Mouse (Mus musculus) left cerebral cortex, adult 9 months (tissue): Measurements from ENCODE around the gene Tmem63b.

ENCODE experiments used
- DNase-seq, 2 experiments: peaks; one replicate each; pipeline ENCODE4 v3.0.0; 2022; ENCODE audit warnings: low spot score in 2 of 2

Tmem63b gene

DNA sequence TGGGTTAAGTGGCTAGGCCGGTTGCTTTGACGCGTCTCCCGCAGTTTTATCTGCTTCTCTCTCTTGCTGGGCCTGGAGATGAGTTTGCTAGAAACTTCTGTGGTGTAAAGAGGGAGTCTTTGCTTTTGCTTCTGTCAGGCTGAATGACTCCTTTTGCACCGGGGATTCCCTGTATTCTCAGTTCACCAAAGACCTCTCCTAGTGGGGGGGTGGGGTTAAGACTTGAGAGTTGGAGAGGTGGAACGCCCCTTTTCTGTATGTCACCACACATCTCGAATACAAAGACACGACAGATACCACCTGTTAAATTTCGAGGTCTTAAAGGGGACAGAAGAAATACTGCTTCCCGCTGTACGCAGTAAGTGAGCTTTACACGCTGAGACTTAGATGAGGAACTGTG is at the start of gene Tmem63b:
TSS of gene Tmem63b (minus strand) at position 190 of the 400 bp plus-strand sequence.
- DNase-seq = no peak

DNA sequence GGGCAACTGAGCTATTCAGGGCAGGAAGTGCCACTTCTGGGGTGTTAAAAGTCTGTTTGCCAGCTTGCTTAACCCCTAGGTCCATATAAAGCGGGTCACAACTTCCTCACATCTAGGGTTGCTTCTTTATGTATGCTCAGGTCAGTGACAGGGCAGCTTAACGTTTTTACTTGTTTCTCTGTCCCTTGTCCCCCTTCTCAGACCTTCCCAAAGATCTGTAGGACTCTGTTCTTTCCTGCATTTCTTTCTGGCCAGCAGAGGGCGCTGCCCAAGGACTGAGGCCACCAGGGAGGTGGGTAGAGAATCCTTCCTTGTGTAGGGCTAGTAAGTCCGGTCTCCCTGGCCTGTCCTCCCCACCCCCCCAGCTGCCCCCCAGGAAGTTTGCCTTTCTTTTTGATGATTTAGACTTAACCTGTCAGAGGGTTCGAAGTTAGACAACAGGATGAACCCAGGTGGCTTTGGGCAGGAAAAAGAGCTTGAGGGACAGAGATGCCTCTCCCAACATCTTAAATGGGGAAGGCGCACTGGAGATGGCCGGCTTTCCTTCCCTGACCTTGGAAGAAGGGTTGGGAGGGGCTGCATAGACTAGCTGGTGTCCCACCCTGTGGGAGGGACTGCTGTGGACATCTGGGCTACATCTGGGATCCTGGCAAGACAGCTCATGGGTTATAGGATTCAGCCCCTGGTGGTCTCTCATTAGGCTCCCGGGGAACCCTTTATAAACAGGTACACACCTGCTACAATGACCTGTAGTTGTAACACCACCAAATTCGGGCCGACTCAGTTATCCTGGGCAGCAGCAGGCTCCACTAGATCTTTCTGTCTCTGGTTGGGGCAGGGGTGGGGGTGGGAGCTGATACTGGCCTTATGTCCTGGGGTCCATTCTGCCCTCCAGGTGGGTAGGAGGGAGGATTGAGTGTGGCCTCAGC is 48.9 kb upstream of the Tmem63b start:
- peak in 1 of 2 experiments; percentile 91 for DNase-seq

DNA sequence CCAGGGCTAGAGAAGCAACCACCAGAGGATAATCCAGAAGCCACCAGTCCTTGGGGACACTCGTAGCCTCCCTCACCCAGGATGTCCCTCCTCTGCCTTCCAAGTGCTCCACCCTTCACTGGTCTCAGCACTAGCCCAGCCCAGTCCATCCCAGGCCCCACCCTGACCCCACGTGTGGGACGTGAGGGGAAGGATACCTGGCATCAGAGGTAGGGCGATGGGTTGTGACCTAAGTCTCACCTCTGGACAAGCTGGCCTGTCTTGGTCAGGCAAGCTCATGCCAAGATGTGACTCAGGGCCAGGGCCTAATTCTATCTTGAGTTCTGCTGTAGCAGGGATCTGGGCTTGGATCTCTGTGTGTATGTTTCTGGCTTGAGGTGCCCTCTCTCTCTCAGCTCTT is 48.2 kb upstream of the Tmem63b start:
- DNase-seq = no peak

- DNase-seq = no peak
Measured at GRCm38 (mm10) chr17:45734333-45734732, 47.6 kb upstream of the Tmem63b start.

GRCm38 (mm10) chr17:45733735-45734301 is 47.1 kb upstream of the Tmem63b start, which contains the start of gene 1600014C23Rik:
1600014C23Rik (minus strand) TSS chr17:45733844.
- DNase-seq = peak in 1 of 2 experiments; percentile 64

DNA sequence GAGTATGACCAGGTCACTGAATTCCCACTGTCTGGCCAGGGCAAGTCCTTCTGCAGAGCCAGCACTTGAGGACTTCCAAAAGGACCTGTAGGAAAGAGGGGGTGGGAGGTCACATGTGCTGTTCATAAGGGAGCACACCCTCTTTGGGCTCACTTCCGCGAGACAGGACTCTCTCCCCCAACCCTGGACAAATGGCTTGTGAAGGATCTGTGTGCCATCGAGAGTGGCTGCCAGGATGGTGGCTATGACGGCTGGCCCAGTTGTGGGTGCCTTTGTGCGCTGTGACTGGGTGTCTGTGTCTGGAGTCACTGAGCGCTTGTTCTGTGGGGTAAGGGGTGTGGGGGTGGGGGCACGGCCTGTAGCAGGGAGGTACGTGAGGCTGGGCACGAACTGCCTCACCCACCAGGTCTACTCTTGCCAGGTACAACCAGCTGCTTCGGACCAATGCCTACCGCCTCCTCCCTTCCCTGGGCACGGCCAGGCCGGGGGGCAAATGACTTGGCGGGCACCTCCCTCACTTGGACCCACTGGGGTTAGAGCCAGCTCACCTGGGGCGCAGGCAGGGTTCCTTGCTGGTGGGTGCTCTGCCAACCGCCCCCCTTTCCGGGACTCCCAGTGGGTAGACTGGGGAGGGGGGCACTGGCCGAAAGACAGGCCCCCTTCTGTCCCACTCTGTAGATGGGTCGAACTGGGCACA is 46.5 kb upstream of the Tmem63b start:
- peak in 1 of 2 experiments; percentile 37 for DNase-seq

GRCm38 (mm10) chr17:45731172-45731864 is 44.6 kb upstream of the Tmem63b start:
- DNase-seq = peak in 1 of 2 experiments; percentile 92

GRCm38 (mm10) chr17:45730696-45731095 is 44.0 kb upstream of the Tmem63b start:
- DNase-seq = no peak

GRCm38 (mm10) chr17:45729387-45729786 is 42.7 kb upstream of the Tmem63b start:
- no peak for DNase-seq

- DNase-seq = no peak
Measured at GRCm38 (mm10) chr17:45727983-45728723, 41.4 kb upstream of the Tmem63b start.

DNA sequence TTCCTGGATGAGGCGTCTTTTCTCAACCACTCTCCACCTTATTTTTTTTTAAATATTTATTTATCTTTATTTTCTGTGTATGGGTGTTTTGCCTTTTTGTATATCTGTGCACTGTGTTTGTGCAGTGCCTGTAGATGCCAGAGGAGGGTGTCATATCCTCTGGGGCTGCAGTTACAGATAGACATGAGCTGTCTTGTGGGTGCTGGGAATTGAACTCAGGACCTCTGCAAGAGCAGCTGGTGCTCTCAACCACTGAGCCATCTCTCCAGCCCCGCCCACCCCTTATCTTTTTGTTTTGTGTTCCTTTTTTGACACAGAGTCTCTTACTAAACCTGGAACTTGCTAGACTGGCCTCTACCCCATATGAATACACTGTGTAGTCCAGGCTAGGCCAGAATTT is 40.8 kb upstream of the Tmem63b start:
- no peak for DNase-seq

DNA sequence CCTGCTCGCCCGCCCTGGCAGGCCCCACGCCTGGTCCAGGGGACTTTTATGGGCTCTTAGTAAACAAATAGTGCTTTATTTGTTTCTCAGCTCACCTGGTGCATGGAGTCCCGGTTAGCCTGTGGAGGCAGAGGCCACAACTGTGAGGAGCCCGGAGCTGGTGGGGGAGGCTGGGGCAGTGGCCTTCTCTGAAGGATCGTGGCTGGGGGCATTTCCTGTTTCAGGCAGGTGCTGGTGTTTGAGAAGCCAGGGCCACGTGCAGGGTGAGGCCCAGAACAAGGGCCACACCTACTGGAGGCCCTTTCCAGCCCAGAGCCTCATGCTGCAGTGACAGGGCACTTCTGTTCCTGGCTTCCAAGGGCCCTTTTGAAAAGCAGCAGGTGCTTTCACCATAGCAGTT is 39.5 kb upstream of the Tmem63b start:
- DNase-seq = no peak

DNA sequence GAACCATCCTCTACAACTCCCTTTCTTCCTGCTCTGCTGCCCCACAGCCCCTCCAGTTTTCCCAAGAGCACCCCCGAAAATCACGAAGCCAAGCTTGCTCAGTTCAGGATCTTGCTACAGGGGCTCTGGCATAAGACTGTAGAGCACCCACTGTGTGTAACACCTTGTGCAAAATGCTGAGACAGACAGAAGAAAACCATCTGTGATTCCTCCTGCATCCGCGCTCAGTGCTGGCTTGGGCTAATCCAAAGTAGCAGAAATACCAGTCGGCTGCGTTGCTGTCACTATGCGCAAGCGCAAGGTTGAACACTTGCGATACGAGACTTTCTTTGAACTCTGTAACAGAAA is 37.8 kb upstream of the Tmem63b start:
- no peak for DNase-seq

GRCm38 (mm10) chr17:45723732-45724573 is 37.2 kb upstream of the Tmem63b start:
- DNase-seq = peak in 1 of 2 experiments; percentile 84

GRCm38 (mm10) chr17:45718323-45718722 is 31.6 kb upstream of the Tmem63b start:
- peak in 1 of 2 experiments; percentile 84 for DNase-seq

DNA sequence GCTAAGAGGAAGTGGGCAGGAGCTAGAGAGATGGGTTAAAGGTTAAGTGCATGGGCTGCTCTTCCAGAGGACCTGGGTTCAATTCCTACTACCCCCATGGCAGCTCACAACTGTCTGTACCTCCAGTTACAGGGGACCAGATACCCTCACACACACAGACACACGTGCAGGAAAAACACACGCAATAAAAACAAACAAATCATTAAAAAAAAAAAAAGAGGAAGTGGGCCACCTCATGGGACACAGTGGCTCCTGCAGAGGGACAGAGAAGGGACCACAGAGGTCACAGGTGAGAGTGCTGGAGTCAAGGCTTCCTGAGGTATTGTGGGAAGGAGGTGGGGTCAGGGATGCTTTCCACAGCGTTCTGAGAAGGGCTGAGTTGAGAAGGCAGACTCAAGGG is 24.8 kb upstream of the Tmem63b start:
- no peak for DNase-seq

GRCm38 (mm10) chr17:45710407-45710806 is 23.7 kb upstream of the Tmem63b start:
- DNase-seq = no peak

- DNase-seq = no peak
Measured at GRCm38 (mm10) chr17:45709829-45710228, 23.1 kb upstream of the Tmem63b start.

GRCm38 (mm10) chr17:45708179-45708578 is 21.5 kb upstream of the Tmem63b start:
- no peak for DNase-seq

DNA sequence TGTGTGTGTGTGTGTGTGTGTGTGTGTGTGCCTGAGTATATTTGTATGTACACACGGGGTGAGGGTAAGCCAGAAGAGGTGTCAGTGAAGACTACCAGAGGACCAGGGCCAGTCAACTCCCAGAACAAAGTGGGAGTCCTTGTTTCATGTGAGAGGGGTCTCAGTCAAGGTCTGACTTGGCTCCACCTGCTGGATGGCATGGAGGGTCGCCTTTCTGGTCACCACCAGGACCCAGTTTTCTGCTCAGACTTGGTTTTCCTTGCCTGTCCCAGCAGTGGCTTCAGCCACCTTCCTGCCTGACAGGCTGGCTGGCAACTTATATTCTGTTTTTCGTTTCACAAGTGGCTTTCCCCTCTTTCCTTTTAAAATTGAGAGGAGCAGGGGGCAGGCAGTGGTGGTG is 20.7 kb upstream of the Tmem63b start:
- no peak for DNase-seq
